Mouse (Mus musculus) A20 (cell line): ENCODE measurements around the gene Gls.

Experiments used
- DNase-seq: peaks from one replicate; pipeline ENCODE4 v3.0.0-alpha.2; 2011; ENCODE audit warnings: low read depth, low spot score

Gene Gls

GRCm38 (mm10) chr1:52248899-52249556, 16.0 kb upstream of the Gls start:
- DNase-seq: no peak

- no peak for DNase-seq
Observed at GRCm38 (mm10) chr1:52242270-52242669, 9.2 kb upstream of the Gls start.

- DNase-seq: no peak
Observed at GRCm38 (mm10) chr1:52232766-52233140, 279 bp downstream of the Gls start.

GRCm38 (mm10) chr1:52231939-52232765, 880 bp downstream of the Gls start:
- peak; percentile 88 for DNase-seq

GRCm38 (mm10) chr1:52230404-52230803, 2.6 kb downstream of the Gls start:
- peak; percentile 21 for DNase-seq

GRCm38 (mm10) chr1:52228178-52228577, 4.9 kb downstream of the Gls start:
- peak; percentile 22 for DNase-seq

GRCm38 (mm10) chr1:52226416-52226815, 6.6 kb downstream of the Gls start:
- DNase-seq: peak; percentile 32

GRCm38 (mm10) chr1:52216766-52217165, 16.3 kb downstream of the Gls start:
- peak; percentile 35 for DNase-seq

- no peak for DNase-seq
Observed at GRCm38 (mm10) chr1:52182992-52183391, 50.0 kb downstream of the Gls start.

GRCm38 (mm10) chr1:52181994-52182393, 51.0 kb downstream of the Gls start:
- no peak for DNase-seq

GRCm38 (mm10) chr1:52179939-52180568, 53.0 kb downstream of the Gls start:
- DNase-seq: no peak

- no peak for DNase-seq
Observed at GRCm38 (mm10) chr1:52176999-52177398, 56.0 kb downstream of the Gls start.

- no peak for DNase-seq
Observed at GRCm38 (mm10) chr1:52175983-52176382, 57.0 kb downstream of the Gls start.

- no peak for DNase-seq
Observed at GRCm38 (mm10) chr1:52175321-52175720, 57.7 kb downstream of the Gls start.

GRCm38 (mm10) chr1:52171271-52171670, 61.8 kb downstream of the Gls start:
- DNase-seq: no peak

- DNase-seq: peak; percentile 29
Observed at GRCm38 (mm10) chr1:52170747-52171146, 62.3 kb downstream of the Gls start.

- peak; percentile 70 for DNase-seq
Observed at GRCm38 (mm10) chr1:52170057-52170456, 63.0 kb downstream of the Gls start.

GRCm38 (mm10) chr1:52166652-52167220, 66.3 kb downstream of the Gls start:
- no peak for DNase-seq

- DNase-seq: no peak
Observed at GRCm38 (mm10) chr1:52163707-52164457, 69.2 kb downstream of the Gls start.

- DNase-seq: no peak
Observed at GRCm38 (mm10) chr1:52161151-52161550, 71.9 kb downstream of the Gls start.
